Mouse (Mus musculus): ENCODE measurements around the gene Polr1b. TPM values are rescaled to one million over a fixed set of nuclear protein-coding genes. Genes with fewer than 3 reads are reported as not detected.

Gene Polr1b
- 10 to 100 TPM in 1 of 2 experiments, 1 to 10 TPM in 1; 10.0 to 12.0 TPM for total RNA-seq (2023)

DNA sequence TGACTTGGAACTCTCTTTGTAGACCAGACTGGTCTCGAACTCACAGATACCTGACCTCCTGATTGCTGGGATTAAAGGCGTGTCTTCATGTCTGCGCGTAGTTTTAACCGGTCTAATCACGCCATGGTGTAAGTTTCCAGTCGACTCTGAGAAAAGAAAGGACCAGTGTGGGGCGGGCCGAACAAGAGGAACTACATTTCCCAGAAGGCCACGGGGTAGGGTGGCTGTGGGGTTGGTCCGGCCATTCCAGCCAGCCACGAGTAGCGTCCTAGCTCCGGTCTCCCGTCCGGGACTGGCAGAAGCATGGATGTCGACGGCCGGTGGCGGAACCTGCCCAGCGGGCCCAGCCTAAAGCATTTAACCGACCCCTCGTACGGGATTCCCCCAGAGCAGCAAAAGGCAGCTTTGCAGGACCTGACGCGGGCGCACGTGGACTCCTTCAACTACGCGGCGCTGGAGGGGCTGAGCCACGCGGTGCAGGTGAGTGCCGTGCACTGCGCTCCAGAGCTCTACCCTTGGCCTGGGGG, at the start of gene Polr1b:
TSS of gene Polr1b (plus strand) at position 212 of the 527 bp plus-strand sequence.

DNA sequence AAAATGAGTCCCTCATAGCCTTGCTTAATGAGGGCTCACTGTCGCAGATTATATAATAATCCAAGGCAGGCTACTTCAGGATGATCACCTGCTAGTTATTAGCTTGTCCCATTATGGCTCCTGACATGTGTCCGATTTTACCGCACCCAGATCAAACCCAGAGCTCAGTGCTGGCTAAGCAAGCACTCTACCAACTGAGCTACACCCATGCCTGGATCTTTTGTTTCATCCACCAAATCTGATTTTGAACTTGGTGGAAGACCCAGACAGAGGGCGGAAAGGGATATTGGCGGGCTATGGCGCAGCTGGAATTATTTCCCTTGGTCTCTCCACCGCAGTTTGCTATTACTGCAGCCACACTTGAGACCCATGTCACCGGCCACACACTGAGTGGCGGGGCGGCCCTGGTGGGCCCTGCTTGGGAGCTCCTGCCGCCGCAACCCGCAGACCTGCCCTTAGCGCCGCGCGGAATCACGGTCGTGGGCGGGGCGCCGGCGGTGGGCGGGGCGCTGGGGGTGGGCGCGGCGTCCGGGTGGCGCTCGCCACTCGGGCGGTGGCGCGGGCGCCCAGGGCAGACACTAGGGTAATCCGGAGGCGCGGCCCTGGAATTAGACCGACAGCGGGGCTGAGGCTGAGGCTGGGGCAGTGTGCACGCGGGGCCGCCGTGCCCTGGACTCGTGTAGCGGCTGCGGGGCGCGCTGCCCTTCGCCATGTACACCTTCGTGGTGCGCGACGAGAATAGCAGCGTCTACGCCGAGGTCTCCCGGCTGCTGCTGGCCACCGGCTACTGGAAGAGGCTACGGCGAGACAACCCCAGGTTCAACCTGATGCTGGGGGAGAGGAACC, 35.1 kb upstream of the Polr1b start, which contains the start of gene Ttl:
TSS of gene Ttl (plus strand) at position 506 of the 846 bp plus-strand sequence.

DNA sequence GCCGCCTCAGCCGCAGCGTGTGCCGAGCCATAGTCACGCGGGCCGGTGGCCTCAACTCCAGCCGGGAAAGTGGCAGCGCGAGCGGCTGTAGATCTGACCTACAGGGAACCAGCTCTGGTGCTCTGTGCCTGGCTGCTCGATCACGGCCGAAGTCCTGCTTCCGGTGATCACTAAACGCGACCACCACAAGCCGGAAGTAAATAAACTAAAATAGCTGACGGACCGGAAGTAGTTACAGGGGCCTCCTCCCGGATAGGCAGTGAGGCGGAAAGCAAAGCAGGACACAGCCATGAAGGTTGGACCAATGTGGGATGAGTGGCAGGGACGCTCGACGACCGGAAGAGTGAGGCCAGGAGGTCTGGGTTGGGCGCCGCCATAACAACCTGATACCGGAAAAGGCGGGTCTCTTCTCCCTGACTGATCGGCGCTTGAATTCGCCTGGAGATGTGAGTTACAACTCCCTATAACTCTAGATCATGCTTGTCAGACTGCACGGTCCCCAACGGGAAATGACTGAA, 28.7 kb downstream of the Polr1b start, which contains the start of gene Chchd5:
TSS of gene Chchd5 (plus strand) at position 289 of the 518 bp plus-strand sequence.

Other genes starting within 250 kb of the Polr1b start
- gene Fbln7, start 238.0 kb upstream of the Polr1b start, total RNA-seq (2023): not detected
- gene Zc3h8, start 156.9 kb upstream of the Polr1b start, total RNA-seq (2023): 1 to 10 TPM; 1.7 TPM
- gene Zc3h6, start 133.6 kb upstream of the Polr1b start, total RNA-seq (2023): 1 to 10 TPM; 2.8 to 3.3 TPM
- gene Gm10762, start 133.3 kb upstream of the Polr1b start, total RNA-seq (2023): 1 to 10 TPM; 1.9 to 4.0 TPM
- not detected for gene Vinac1, start 52.8 kb upstream of the Polr1b start, total RNA-seq (2023)
- gene Ttl, start 35.1 kb upstream of the Polr1b start, total RNA-seq (2023): 1 to 10 TPM; 2.3 to 2.5 TPM
- gene Chchd5, start 28.7 kb downstream of the Polr1b start, total RNA-seq (2023): 1 to 10 TPM; 6.3 to 9.1 TPM
- 100 to 1,000 TPM; 148 to 216 TPM for gene Slc20a1, start 97.8 kb downstream of the Polr1b start, total RNA-seq (2023)
- gene Ckap2l, start 196.2 kb downstream of the Polr1b start, total RNA-seq (2023): 10 to 100 TPM; 31.4 to 35.0 TPM
- gene Il1a, start 209.0 kb downstream of the Polr1b start, total RNA-seq (2023): not detected